Mouse (Mus musculus) MEL (cell line): Measurements from ENCODE around the gene Trak1.

ENCODE experiments used
- EP300 ChIP-seq, 2 experiments: IDR thresholded peaks; 2 replicates each; pipeline ENCODE4 v1.6.1; 2011; ENCODE audit warnings: improper control_type of control experiment in 2 of 2, low read length in 2 of 2, low read depth in 1 of 2, mild to moderate bottlenecking in 1 of 2
- ZC3H11A ChIP-seq: IDR thresholded peaks from 2 replicates; pipeline ENCODE4 v1.6.1; 2012; ENCODE audit warnings: low read depth, mild to moderate bottlenecking, inconsistent platforms, low read length, improper control_type of control experiment

- TF ChIP-seq EP300 (IDR thresholded peaks at IDR 0.05; ENCODE audit: low read depth in 1 of 2, low read length in 2 of 2) = no peak
- TF ChIP-seq ZC3H11A = no peak
Observed at GRCm38 (mm10) chr9:121392427-121392826, 95.1 kb downstream of the Trak1 start.
